Mouse (Mus musculus): ENCODE measurements around the gene Olfr639. TPM values are rescaled to one million over a fixed set of nuclear protein-coding genes. Genes with fewer than 3 reads are reported as not detected.

The Olfr639 gene
- polyA plus RNA-seq, 1 experiment from 2014 or later: not detected

Other genes starting within 250 kb of the Olfr639 start
- 0.04 TPM in 1 of 2 replicates, not detected in the other for gene Olfr69, start 245.7 kb downstream of the Olfr639 start, polyA plus RNA-seq (2015; fragmentation: Nextera tagmentation; extraction: Ambion mirVana)
- not detected in 2 replicates for gene Olfr68, start 237.6 kb downstream of the Olfr639 start, polyA plus RNA-seq (2015; fragmentation: Nextera tagmentation; extraction: Ambion mirVana)
- 0.02 TPM in 1 of 2 replicates, not detected in the other for gene Olfr67, start 225.5 kb downstream of the Olfr639 start, polyA plus RNA-seq (2015; fragmentation: Nextera tagmentation; extraction: Ambion mirVana)
- gene Hbb-bt, start 203.3 kb downstream of the Olfr639 start, polyA plus RNA-seq (2015; fragmentation: Nextera tagmentation; extraction: Ambion mirVana): 16,738 and 17,184 TPM in 2 replicates
- gene Hbb-bs, start 189.2 kb downstream of the Olfr639 start, polyA plus RNA-seq (2015; fragmentation: Nextera tagmentation; extraction: Ambion mirVana): 51,353 and 55,260 TPM in 2 replicates
- not detected in 2 replicates for gene Hbb-bh2, start 176.8 kb downstream of the Olfr639 start, polyA plus RNA-seq (2015; fragmentation: Nextera tagmentation; extraction: Ambion mirVana)
- gene Hbb-bh1, start 174.1 kb downstream of the Olfr639 start, polyA plus RNA-seq (2015; fragmentation: Nextera tagmentation; extraction: Ambion mirVana): 1.8 and 2.5 TPM in 2 replicates
- gene Hbb-y, start 164.1 kb downstream of the Olfr639 start, polyA plus RNA-seq (2015; fragmentation: Nextera tagmentation; extraction: Ambion mirVana): 5.5 and 5.6 TPM in 2 replicates
- not detected in 2 replicates for gene Olfr66, start 131.1 kb downstream of the Olfr639 start, polyA plus RNA-seq (2015; fragmentation: Nextera tagmentation; extraction: Ambion mirVana)
- not detected in 2 replicates for gene Olfr64, start 122.8 kb downstream of the Olfr639 start, polyA plus RNA-seq (2015; fragmentation: Nextera tagmentation; extraction: Ambion mirVana)
- not detected in 2 replicates for gene Olfr65, start 113.8 kb downstream of the Olfr639 start, polyA plus RNA-seq (2015; fragmentation: Nextera tagmentation; extraction: Ambion mirVana)
- not detected in 2 replicates for gene Olfr631, start 88.5 kb downstream of the Olfr639 start, polyA plus RNA-seq (2015; fragmentation: Nextera tagmentation; extraction: Ambion mirVana)
- gene Olfr632, start 83.0 kb downstream of the Olfr639 start, polyA plus RNA-seq (2015; fragmentation: Nextera tagmentation; extraction: Ambion mirVana): 0.06 TPM in 1 of 2 replicates, not detected in the other
- not detected in 2 replicates for gene Olfr633, start 72.9 kb downstream of the Olfr639 start, polyA plus RNA-seq (2015; fragmentation: Nextera tagmentation; extraction: Ambion mirVana)
- not detected in 2 replicates for gene Olfr635, start 46.2 kb downstream of the Olfr639 start, polyA plus RNA-seq (2015; fragmentation: Nextera tagmentation; extraction: Ambion mirVana)
- not detected in 2 replicates for gene Olfr638, start 18.6 kb downstream of the Olfr639 start, polyA plus RNA-seq (2015; fragmentation: Nextera tagmentation; extraction: Ambion mirVana)
- gene Olfr640, start 8.3 kb upstream of the Olfr639 start, polyA plus RNA-seq (2015; fragmentation: Nextera tagmentation; extraction: Ambion mirVana): not detected in 2 replicates
- gene Olfr641, start 18.1 kb upstream of the Olfr639 start, polyA plus RNA-seq (2015; fragmentation: Nextera tagmentation; extraction: Ambion mirVana): not detected in 2 replicates
- gene Olfr642, start 35.4 kb upstream of the Olfr639 start, polyA plus RNA-seq (2015; fragmentation: Nextera tagmentation; extraction: Ambion mirVana): not detected in 2 replicates
- not detected in 2 replicates for gene 4930516K23Rik, start 44.1 kb upstream of the Olfr639 start, polyA plus RNA-seq (2015; fragmentation: Nextera tagmentation; extraction: Ambion mirVana)
- gene Olfr644, start 54.6 kb upstream of the Olfr639 start, polyA plus RNA-seq (2015; fragmentation: Nextera tagmentation; extraction: Ambion mirVana): not detected in 2 replicates
- gene Olfr645, start 68.2 kb upstream of the Olfr639 start, polyA plus RNA-seq (2015; fragmentation: Nextera tagmentation; extraction: Ambion mirVana): not detected in 2 replicates
- not detected in 2 replicates for gene Olfr646, start 87.6 kb upstream of the Olfr639 start, polyA plus RNA-seq (2015; fragmentation: Nextera tagmentation; extraction: Ambion mirVana)
- not detected in 2 replicates for gene Ubqln5, start 112.5 kb upstream of the Olfr639 start, polyA plus RNA-seq (2015; fragmentation: Nextera tagmentation; extraction: Ambion mirVana)
- not detected in 2 replicates for gene Olfr643, start 120.1 kb upstream of the Olfr639 start, polyA plus RNA-seq (2015; fragmentation: Nextera tagmentation; extraction: Ambion mirVana)
- not detected in 2 replicates for gene Ubqln3, start 126.0 kb upstream of the Olfr639 start, polyA plus RNA-seq (2015; fragmentation: Nextera tagmentation; extraction: Ambion mirVana)
- not detected in 2 replicates for gene Ubqlnl, start 133.3 kb upstream of the Olfr639 start, polyA plus RNA-seq (2015; fragmentation: Nextera tagmentation; extraction: Ambion mirVana)
- not detected in 2 replicates for gene Olfm5, start 147.5 kb upstream of the Olfr639 start, polyA plus RNA-seq (2015; fragmentation: Nextera tagmentation; extraction: Ambion mirVana)
- gene Olfr648, start 166.1 kb upstream of the Olfr639 start, polyA plus RNA-seq (2015; fragmentation: Nextera tagmentation; extraction: Ambion mirVana): not detected in 2 replicates
- not detected in 2 replicates for gene Olfr649, start 178.7 kb upstream of the Olfr639 start, polyA plus RNA-seq (2015; fragmentation: Nextera tagmentation; extraction: Ambion mirVana)
- 0.25 and 0.27 TPM in 2 replicates for gene Trim6, start 201.5 kb upstream of the Olfr639 start, polyA plus RNA-seq (2015; fragmentation: Nextera tagmentation; extraction: Ambion mirVana)
- gene Trim34a, start 227.2 kb upstream of the Olfr639 start, polyA plus RNA-seq (2015; fragmentation: Nextera tagmentation; extraction: Ambion mirVana): 2.6 and 2.8 TPM in 2 replicates

Measured in liver, postnatal 0 days (tissue).